In the genomic region with DNA sequence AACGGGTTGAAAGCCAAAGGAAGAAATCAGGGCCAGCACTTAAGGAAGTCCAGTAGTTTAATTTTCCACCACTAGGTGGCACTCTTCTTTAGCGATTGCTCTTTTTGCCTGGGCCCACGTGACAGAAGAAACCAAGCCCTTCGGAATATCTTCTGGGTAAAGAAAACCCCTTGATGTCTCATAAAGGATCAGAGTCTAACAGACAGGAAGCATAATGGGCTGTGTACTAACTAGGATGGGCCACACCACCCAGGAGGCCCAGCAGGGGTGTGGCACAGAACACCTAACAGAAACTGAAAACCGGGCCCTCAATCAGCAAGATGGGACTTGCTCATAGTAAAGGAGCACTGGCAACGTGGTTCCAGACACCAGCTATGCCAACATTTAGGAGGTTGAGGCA, we compare ENCODE assay signal across 8 mouse cellular contexts. TPM values are rescaled to one million over a fixed set of nuclear protein-coding genes. Genes with fewer than 3 reads are reported as not detected.
DNase-seq lines count a peak whose midpoint lies in the region; ATAC-seq and TF ChIP-seq lines count a peak whose summit lies in the region.

No protein-coding gene starts in this region.

- no peaks in the 10 kb centered on the region for H3K27me3 ChIP-seq in intestine, postnatal 0 days (replicated peaks; ENCODE audit: control insufficient read depth, insufficient read depth, low read length)
- no peaks in the 10 kb centered on the region for H3K27me3 ChIP-seq in limb, embryonic 10.5 days (ENCODE audit: low read depth, poor library complexity, severe bottlenecking)
- H3K27me3 ChIP-seq in midbrain, embryonic 15.5 days (replicated peaks): no peaks in the 10 kb centered on the region

- H3K27ac ChIP-seq in intestine, postnatal 0 days (ENCODE audit: low read depth, low read length): no peak overlapping the region
- no peak overlapping the region for H3K27ac ChIP-seq in limb, embryonic 10.5 days
- no peak overlapping the region for H3K27ac ChIP-seq in midbrain, embryonic 15.5 days

- 0 out of 2 replicates have a peak overlapping the region, but pooled peaks have one; percentile 32 for H3K4me2 ChIP-seq in intestine, postnatal 0 days (replicated peaks; ENCODE audit: low read depth)
- H3K4me2 ChIP-seq in midbrain, embryonic 15.5 days: peak overlapping the region; percentile 26; the same call in 1 of the 2 replicates

- 13% methylated on average over 6 of the region's 6 CpGs for WGBS in intestine, postnatal 0 days
- 42% methylated on average over 6 of the region's 6 CpGs for WGBS in limb, embryonic 10.5 days
- WGBS in midbrain, embryonic 15.5 days: 33% methylated on average over 6 of the region's 6 CpGs

- no peak overlapping the region for H3K9ac ChIP-seq in intestine, postnatal 0 days (ENCODE audit: low read depth, low read length)
- H3K9ac ChIP-seq in midbrain, embryonic 15.5 days: 0 out of 2 replicates have a peak overlapping the region, but pooled peaks have one; percentile 25

- H3K36me3 ChIP-seq in intestine, postnatal 0 days (ENCODE audit: control insufficient read depth, insufficient read depth): peaks cover 4% of the 10 kb centered on the region; the same call in 1 of the 2 replicates
- peaks cover 89% of the 10 kb centered on the region for H3K36me3 ChIP-seq in limb, embryonic 10.5 days
- no peaks in the 10 kb centered on the region for H3K36me3 ChIP-seq in midbrain, embryonic 15.5 days (replicated peaks)

- peak; percentile 36 to 49 for DNase-seq in urinary bladder, adult 18-20 months (ENCODE audit: low spot score in 2 of 2)
- DNase-seq in urinary bladder, postnatal 10 days (ENCODE audit: low spot score): no peak
- DNase-seq in cerebellum, adult 9-11 months: peak; percentile 47
- peak; percentile 22 to 73 for DNase-seq in frontal cortex, postnatal 36 days (ENCODE audit: low spot score in 2 of 2)
- DNase-seq in limb, embryonic 10.5 days (ENCODE audit: low spot score): peak; percentile 55
- peak; percentile 65 for DNase-seq in telencephalon, adult 2 months (ENCODE audit: low read depth, low spot score)

- ATAC-seq in intestine, postnatal 0 days: peak; percentile 92
- ATAC-seq in midbrain, embryonic 15.5 days (replicated peaks): peak; percentile 76

- no peak overlapping the region for H3K4me3 ChIP-seq in intestine, postnatal 0 days (ENCODE audit: low read depth, low read length)
- no peak overlapping the region for H3K4me3 ChIP-seq in limb, embryonic 10.5 days
- H3K4me3 ChIP-seq in midbrain, embryonic 15.5 days: no peak overlapping the region

- H3K9me3 ChIP-seq in intestine, postnatal 0 days (ENCODE audit: control insufficient read depth): no peaks in the 10 kb centered on the region
- no peaks in the 10 kb centered on the region for H3K9me3 ChIP-seq in limb, embryonic 10.5 days (replicated peaks)
- H3K9me3 ChIP-seq in midbrain, embryonic 15.5 days: no peaks in the 10 kb centered on the region

- TF ChIP-seq CTCF in intestine, postnatal 0 days (IDR thresholded peaks at IDR 0.05; ENCODE audit: low read depth): peak; percentile 89

- H3K4me1 ChIP-seq in intestine, postnatal 0 days (replicated peaks; ENCODE audit: control insufficient read depth, insufficient read depth, low read length): no peaks in the 10 kb centered on the region
- no peaks in the 10 kb centered on the region for H3K4me1 ChIP-seq in limb, embryonic 10.5 days
- no peaks in the 10 kb centered on the region for H3K4me1 ChIP-seq in midbrain, embryonic 15.5 days

RNA-seq across cellular contexts. Expression of gene Hk2, which starts 34.0 kb away (rescaled TPM):
- polyA plus RNA-seq in intestine, postnatal 0 days (2015; fragmentation: Nextera tagmentation; extraction: Ambion mirVana): 2.5 and 2.8 TPM in 2 replicates
- 27.5 and 35.9 TPM in 2 replicates for polyA plus RNA-seq in limb, embryonic 10.5 days (2016; fragmentation: Nextera tagmentation; extraction: Ambion mirVana)
- polyA plus RNA-seq in midbrain, embryonic 15.5 days (2015; fragmentation: Nextera tagmentation; extraction: Ambion mirVana): 2.2 and 2.8 TPM in 2 replicates

RNA-seq across cellular contexts. Expression of gene Pole4, which starts 35.1 kb away (rescaled TPM):
- 73.1 and 74.4 TPM in 2 replicates for polyA plus RNA-seq in intestine, postnatal 0 days (2015; fragmentation: Nextera tagmentation; extraction: Ambion mirVana)
- polyA plus RNA-seq in limb, embryonic 10.5 days (2016; fragmentation: Nextera tagmentation; extraction: Ambion mirVana): 90.6 and 92.5 TPM in 2 replicates
- 102 and 107 TPM in 2 replicates for polyA plus RNA-seq in midbrain, embryonic 15.5 days (2015; fragmentation: Nextera tagmentation; extraction: Ambion mirVana)
